Comparison of ENCODE assay signal across 9 mouse cellular contexts in genomic region chr2:83759667-83760066, GRCm38 (mm10). TPM values are rescaled to one million over a fixed set of nuclear protein-coding genes. Genes with fewer than 3 reads are reported as not detected.
DNase-seq lines count a peak whose midpoint lies in the region; ATAC-seq lines count a peak whose summit lies in the region.
"Had no signal": no experiment of that assay in that cellular context is flagged by ENCODE, and none has a peak within 500 bp of the region (broad histone marks: within the 10 kb centered on the region; RNA-seq: fewer than 3 reads in every experiment).

No protein-coding gene starts in this region.

- peak; percentile 81; the same call in 1 of the 2 replicates for ATAC-seq in embryonic facial prominence, embryonic 14.5 days (ENCODE audit: low read depth)

- intact Hi-C loops in gastrocnemius, postnatal 14 days (cut with DNase I; ENCODE audit: low total_unique reads), result no loop called here

- H3K36me3 ChIP-seq in embryonic facial prominence, embryonic 14.5 days (ENCODE audit: control insufficient read depth, insufficient read depth, low read length), result peaks cover 22% of the 10 kb centered on the region
- peaks cover 19% of the 10 kb centered on the region for H3K36me3 ChIP-seq in hindbrain, embryonic 10.5 days
- peaks cover 18% of the 10 kb centered on the region for H3K36me3 ChIP-seq in midbrain, embryonic 10.5 days

- no peak overlapping the region for H3K4me2 ChIP-seq in embryonic facial prominence, embryonic 14.5 days (ENCODE audit: low read depth, low read length)
- H3K4me2 ChIP-seq: limb, embryonic 13.5 days had no signal

- DNase-seq in NIH3T3 (ENCODE audit: low read depth), result peak; percentile 11
- peak; percentile 45 for DNase-seq in embryonic facial prominence, embryonic 14.5 days (ENCODE audit: low spot score)
- no peak for DNase-seq in hindbrain, embryonic 10.5 days (ENCODE audit: low spot score)
- no peak for DNase-seq in midbrain, embryonic 10.5 days (ENCODE audit: low spot score)
- DNase-seq in gastrocnemius, postnatal 14 days, result no peak
- DNase-seq in MN1 (ENCODE audit: low spot score), result no peak
- DNase-seq in spleen, adult 12 weeks (ENCODE audit: low spot score), result no peak
- no peak for DNase-seq in spleen, postnatal 36 days (ENCODE audit: low spot score in 2 of 2)

- WGBS in embryonic facial prominence, embryonic 14.5 days, result 53% methylated on average over 5 of the region's 5 CpGs
- 55% methylated on average over 5 of the region's 5 CpGs for WGBS in hindbrain, embryonic 10.5 days
- 68% methylated on average over 5 of the region's 5 CpGs for WGBS in midbrain, embryonic 10.5 days

- H3K9me3 ChIP-seq in embryonic facial prominence, embryonic 14.5 days (ENCODE audit: control insufficient read depth, low read length), result no peaks in the 10 kb centered on the region
- no peaks in the 10 kb centered on the region for H3K9me3 ChIP-seq in hindbrain, embryonic 10.5 days
- no peaks in the 10 kb centered on the region for H3K9me3 ChIP-seq in midbrain, embryonic 10.5 days (replicated peaks)
- H3K9me3 ChIP-seq: limb, embryonic 13.5 days had no signal

- no peaks in the 10 kb centered on the region for H3K4me1 ChIP-seq in embryonic facial prominence, embryonic 14.5 days (ENCODE audit: control insufficient read depth, insufficient read depth, low read length)
- peaks cover 14% of the 10 kb centered on the region for H3K4me1 ChIP-seq in hindbrain, embryonic 10.5 days (replicated peaks)
- peaks cover 13% of the 10 kb centered on the region for H3K4me1 ChIP-seq in midbrain, embryonic 10.5 days

- H3K4me3 ChIP-seq in embryonic facial prominence, embryonic 14.5 days (ENCODE audit: low read depth, low read length), result no peak overlapping the region
- H3K4me3 ChIP-seq in hindbrain, embryonic 10.5 days, result no peak overlapping the region
- no peak overlapping the region for H3K4me3 ChIP-seq in midbrain, embryonic 10.5 days
- H3K4me3 ChIP-seq: limb, embryonic 13.5 days had no signal

- no peak overlapping the region for H3K9ac ChIP-seq in embryonic facial prominence, embryonic 14.5 days (ENCODE audit: low read depth, low read length)
- H3K9ac ChIP-seq: limb, embryonic 13.5 days had no signal

- no peaks in the 10 kb centered on the region for H3K27me3 ChIP-seq in embryonic facial prominence, embryonic 14.5 days (replicated peaks; ENCODE audit: control insufficient read depth, insufficient read depth, low read length)
- no peaks in the 10 kb centered on the region for H3K27me3 ChIP-seq in hindbrain, embryonic 10.5 days (ENCODE audit: insufficient read depth, poor library complexity, severe bottlenecking)
- no peaks in the 10 kb centered on the region for H3K27me3 ChIP-seq in midbrain, embryonic 10.5 days (ENCODE audit: low read depth, poor library complexity, severe bottlenecking)
- H3K27me3 ChIP-seq: limb, embryonic 13.5 days had no signal

- no peak overlapping the region; the same call in 1 of the 2 replicates for H3K27ac ChIP-seq in embryonic facial prominence, embryonic 14.5 days (replicated peaks; ENCODE audit: low read depth, low read length)
- H3K27ac ChIP-seq in hindbrain, embryonic 10.5 days, result peak overlapping the region; percentile 62
- peak overlapping the region; percentile 71 for H3K27ac ChIP-seq in midbrain, embryonic 10.5 days (replicated peaks)
- H3K27ac ChIP-seq: limb, embryonic 13.5 days had no signal

RNA-seq across cellular contexts. Expression of gene Itgav, which starts 35.5 kb away (rescaled TPM):
- 92.5 and 105 TPM in 2 replicates for polyA plus RNA-seq in embryonic facial prominence, embryonic 14.5 days (2014; fragmentation: Nextera tagmentation; extraction: Ambion mirVana)
- polyA plus RNA-seq in hindbrain, embryonic 10.5 days (2016; fragmentation: Nextera tagmentation; extraction: Ambion mirVana), result 31.8 and 32.4 TPM in 2 replicates
- 28.8 and 29.2 TPM in 2 replicates for polyA plus RNA-seq in midbrain, embryonic 10.5 days (2016; fragmentation: Nextera tagmentation; extraction: Ambion mirVana)
- 10 to 100 TPM; 46.3 to 58.0 TPM for total RNA-seq in gastrocnemius, postnatal 14 days (2021)

RNA-seq across cellular contexts. Expression of gene Fam171b, which starts 52.8 kb away (rescaled TPM):
- 21.0 TPM in 2 replicates for polyA plus RNA-seq in embryonic facial prominence, embryonic 14.5 days (2014; fragmentation: Nextera tagmentation; extraction: Ambion mirVana)
- 23.8 and 29.1 TPM in 2 replicates for polyA plus RNA-seq in hindbrain, embryonic 10.5 days (2016; fragmentation: Nextera tagmentation; extraction: Ambion mirVana)
- polyA plus RNA-seq in midbrain, embryonic 10.5 days (2016; fragmentation: Nextera tagmentation; extraction: Ambion mirVana), result 24.3 and 32.6 TPM in 2 replicates
- 1 to 10 TPM; 2.6 to 2.8 TPM for total RNA-seq in gastrocnemius, postnatal 14 days (2021)

Comparison
In these comparisons a context has a peak if more than half of its experiments do, and no peak if none do; other contexts are left out.
1. DNase-seq: peak in NIH3T3 (single experiment) and embryonic facial prominence, embryonic 14.5 days (single experiment); none in hindbrain, embryonic 10.5 days (single experiment), midbrain, embryonic 10.5 days (single experiment), gastrocnemius, postnatal 14 days (single experiment), MN1 (single experiment), spleen, adult 12 weeks (single experiment) and spleen, postnatal 36 days (0 of 2).